Mouse (Mus musculus): ENCODE data around the gene Rab25. TPM values are rescaled to one million over a fixed set of nuclear protein-coding genes. Genes with fewer than 3 reads are reported as not detected.

Rab25 gene
- polyA plus RNA-seq, 1 experiment = 0.07 TPM

- Histone ChIP-seq H3ac (ENCODE audit: control insufficient read depth, insufficient read length, low read depth) (no peak overlapping the region), H3K27me3 (ENCODE audit: control insufficient read depth, insufficient read depth, insufficient read length) (no peaks in the 10 kb centered on the region), H3K79me2 (ENCODE audit: control insufficient read depth, insufficient read depth) (no peaks in the 10 kb centered on the region), H3K36me3 (ENCODE audit: control insufficient read depth, insufficient read depth) (peaks cover 50% of the 10 kb centered on the region), H3K79me3 (ENCODE audit: low read depth) (no peaks in the 10 kb centered on the region), H3K4me3 (ENCODE audit: insufficient read depth, poor library complexity, severe bottlenecking) (no peak overlapping the region)
- TF ChIP-seq MAX (IDR thresholded peaks at IDR 0.05) (no peak), FOSL1 (IDR thresholded peaks at IDR 0.05; ENCODE audit: insufficient read depth, low read length, poor library complexity, severe bottlenecking) (no peak), MYOG (IDR thresholded peaks at IDR 0.05; ENCODE audit: control insufficient read depth, extremely low read depth, insufficient read length) (no peak), CTCF (IDR thresholded peaks at IDR 0.05; ENCODE audit: control insufficient read depth, insufficient read depth, insufficient read length) (no peak), CEBPB (IDR thresholded peaks at IDR 0.05; ENCODE audit: low read depth) (no peak), MYOD1 (IDR thresholded peaks at IDR 0.05; ENCODE audit: control insufficient read depth, insufficient read length, low read depth) (no peak), USF1 (IDR thresholded peaks at IDR 0.05; ENCODE audit: low read depth) (no peak)
Measured at GRCm38 (mm10) chr3:88570341-88570740, 22.2 kb upstream of the Rab25 start.

GRCm38 (mm10) chr3:88569694-88570093 is 21.6 kb upstream of the Rab25 start:
- H3K79me3 ChIP-seq (ENCODE audit: low read depth) = no peaks in the 10 kb centered on the region
- TF ChIP-seq USF1 (IDR thresholded peaks at IDR 0.05; ENCODE audit: low read depth) (no peak), MYOD1 (IDR thresholded peaks at IDR 0.05; ENCODE audit: control insufficient read depth, insufficient read length, low read depth) (no peak)
- no peaks in the 10 kb centered on the region for H3K79me2 ChIP-seq (ENCODE audit: control insufficient read depth, insufficient read depth)
- H3K4me3 ChIP-seq (ENCODE audit: insufficient read depth, poor library complexity, severe bottlenecking) = no peak overlapping the region
- H3K36me3 ChIP-seq (ENCODE audit: control insufficient read depth, insufficient read depth) = peaks cover 57% of the 10 kb centered on the region
- no peak overlapping the region for H3ac ChIP-seq (ENCODE audit: control insufficient read depth, insufficient read length, low read depth)
- H3K27me3 ChIP-seq (ENCODE audit: control insufficient read depth, insufficient read depth, insufficient read length) = no peaks in the 10 kb centered on the region

- H3K27me3 ChIP-seq (ENCODE audit: control insufficient read depth, insufficient read depth, insufficient read length) = no peaks in the 10 kb centered on the region
- H3K79me2 ChIP-seq (ENCODE audit: control insufficient read depth, insufficient read depth) = no peaks in the 10 kb centered on the region
- TF ChIP-seq MYOD1 (IDR thresholded peaks at IDR 0.05; ENCODE audit: control insufficient read depth, insufficient read length, low read depth) (no peak), MAX (IDR thresholded peaks at IDR 0.05) (no peak), MYOG (IDR thresholded peaks at IDR 0.05; ENCODE audit: control insufficient read depth, extremely low read depth, insufficient read length) (no peak), CTCF (IDR thresholded peaks at IDR 0.05; ENCODE audit: control insufficient read depth, insufficient read depth, insufficient read length) (no peak), USF1 (IDR thresholded peaks at IDR 0.05; ENCODE audit: low read depth) (no peak), FOSL1 (IDR thresholded peaks at IDR 0.05; ENCODE audit: insufficient read depth, low read length, poor library complexity, severe bottlenecking) (no peak), CEBPB (IDR thresholded peaks at IDR 0.05; ENCODE audit: low read depth) (no peak)
- no peaks in the 10 kb centered on the region for H3K79me3 ChIP-seq (ENCODE audit: low read depth)
- H3K4me3 ChIP-seq (ENCODE audit: insufficient read depth, poor library complexity, severe bottlenecking) = no peak overlapping the region
- H3K36me3 ChIP-seq (ENCODE audit: control insufficient read depth, insufficient read depth) = peaks cover 62% of the 10 kb centered on the region
- no peak overlapping the region for H3ac ChIP-seq (ENCODE audit: control insufficient read depth, insufficient read length, low read depth)
Measured at GRCm38 (mm10) chr3:88569093-88569492, 21.0 kb upstream of the Rab25 start.

GRCm38 (mm10) chr3:88568615-88569014 is 20.5 kb upstream of the Rab25 start:
- H3K4me3 ChIP-seq (ENCODE audit: insufficient read depth, poor library complexity, severe bottlenecking) = no peak overlapping the region
- H3ac ChIP-seq (ENCODE audit: control insufficient read depth, insufficient read length, low read depth) = no peak overlapping the region
- no peaks in the 10 kb centered on the region for H3K27me3 ChIP-seq (ENCODE audit: control insufficient read depth, insufficient read depth, insufficient read length)
- no peaks in the 10 kb centered on the region for H3K79me2 ChIP-seq (ENCODE audit: control insufficient read depth, insufficient read depth)
- TF ChIP-seq MAX (IDR thresholded peaks at IDR 0.05) (no peak), CTCF (IDR thresholded peaks at IDR 0.05; ENCODE audit: control insufficient read depth, insufficient read depth, insufficient read length) (no peak), CEBPB (IDR thresholded peaks at IDR 0.05; ENCODE audit: low read depth) (no peak), MYOG (IDR thresholded peaks at IDR 0.05; ENCODE audit: control insufficient read depth, extremely low read depth, insufficient read length) (no peak), MYOD1 (IDR thresholded peaks at IDR 0.05; ENCODE audit: control insufficient read depth, insufficient read length, low read depth) (no peak), FOSL1 (IDR thresholded peaks at IDR 0.05; ENCODE audit: insufficient read depth, low read length, poor library complexity, severe bottlenecking) (no peak), USF1 (IDR thresholded peaks at IDR 0.05; ENCODE audit: low read depth) (no peak)
- H3K36me3 ChIP-seq (ENCODE audit: control insufficient read depth, insufficient read depth) = peaks cover 67% of the 10 kb centered on the region
- H3K79me3 ChIP-seq (ENCODE audit: low read depth) = no peaks in the 10 kb centered on the region

GRCm38 (mm10) chr3:88567892-88568291 is 19.8 kb upstream of the Rab25 start:
- Histone ChIP-seq H3K36me3 (ENCODE audit: control insufficient read depth, insufficient read depth) (peaks cover 74% of the 10 kb centered on the region), H3ac (ENCODE audit: control insufficient read depth, insufficient read length, low read depth) (no peak overlapping the region)

GRCm38 (mm10) chr3:88566536-88567061 is 18.5 kb upstream of the Rab25 start:
- no peaks in the 10 kb centered on the region for H3K27me3 ChIP-seq (ENCODE audit: control insufficient read depth, insufficient read depth, insufficient read length)
- no peak overlapping the region for H3K4me3 ChIP-seq (ENCODE audit: insufficient read depth, poor library complexity, severe bottlenecking)
- H3K79me3 ChIP-seq (ENCODE audit: low read depth) = no peaks in the 10 kb centered on the region
- no peak overlapping the region for H3ac ChIP-seq (ENCODE audit: control insufficient read depth, insufficient read length, low read depth)
- H3K79me2 ChIP-seq (ENCODE audit: control insufficient read depth, insufficient read depth) = no peaks in the 10 kb centered on the region
- TF ChIP-seq FOSL1 (IDR thresholded peaks at IDR 0.05; ENCODE audit: insufficient read depth, low read length, poor library complexity, severe bottlenecking) = no peak
- no peak for TF ChIP-seq CTCF (IDR thresholded peaks at IDR 0.05; ENCODE audit: control insufficient read depth, insufficient read depth, insufficient read length)
- peaks cover 86% of the 10 kb centered on the region for H3K36me3 ChIP-seq (ENCODE audit: control insufficient read depth, insufficient read depth)

More at GRCm38 (mm10) chr3:88567892-88568291, 19.8 kb upstream of the Rab25 start:
- H3K27me3 ChIP-seq (ENCODE audit: control insufficient read depth, insufficient read depth, insufficient read length) = no peaks in the 10 kb centered on the region
- H3K79me2 ChIP-seq (ENCODE audit: control insufficient read depth, insufficient read depth) = no peaks in the 10 kb centered on the region
- H3K4me3 ChIP-seq (ENCODE audit: insufficient read depth, poor library complexity, severe bottlenecking) = no peak overlapping the region
- no peaks in the 10 kb centered on the region for H3K79me3 ChIP-seq (ENCODE audit: low read depth)
- TF ChIP-seq FOSL1 (IDR thresholded peaks at IDR 0.05; ENCODE audit: insufficient read depth, low read length, poor library complexity, severe bottlenecking) (no peak), MAX (IDR thresholded peaks at IDR 0.05) (no peak), MYOD1 (IDR thresholded peaks at IDR 0.05; ENCODE audit: control insufficient read depth, insufficient read length, low read depth) (no peak), CEBPB (IDR thresholded peaks at IDR 0.05; ENCODE audit: low read depth) (no peak), MYOG (IDR thresholded peaks at IDR 0.05; ENCODE audit: control insufficient read depth, extremely low read depth, insufficient read length) (no peak), USF1 (IDR thresholded peaks at IDR 0.05; ENCODE audit: low read depth) (no peak), CTCF (IDR thresholded peaks at IDR 0.05; ENCODE audit: control insufficient read depth, insufficient read depth, insufficient read length) (no peak)

Measured in C2C12 (cell line).